Mouse (Mus musculus) C2C12 (cell line): ENCODE results near the gene Cpb1. TPM values are rescaled to one million over a fixed set of nuclear protein-coding genes. Genes with fewer than 3 reads are reported as not detected.

Experiments
- H3K27me3 ChIP-seq: one replicate; pipeline ENCODE4 v1.6.1; 2011; ENCODE audit not compliant: control insufficient read depth, insufficient read depth, insufficient read length
- H3K36me3 ChIP-seq: one replicate; pipeline ENCODE4 v1.6.1; 2011; ENCODE audit not compliant: control insufficient read depth, insufficient read depth
- H3K4me3 ChIP-seq: one replicate; pipeline ENCODE4 v1.5.1; 2011; ENCODE audit warnings: mild to moderate bottlenecking, control low read depth; ENCODE audit not compliant: poor library complexity, insufficient read depth, severe bottlenecking
- H3K79me2 ChIP-seq: one replicate; pipeline ENCODE4 v1.6.1; 2011; ENCODE audit not compliant: control insufficient read depth, insufficient read depth
- H3K79me3 ChIP-seq: one replicate; pipeline ENCODE4 v1.6.1; 2011; ENCODE audit warnings: low read depth, control low read depth
- H3ac ChIP-seq: one replicate; pipeline ENCODE3; 2011; ENCODE audit warnings: low read depth; ENCODE audit not compliant: control insufficient read depth, insufficient read length
- CEBPB ChIP-seq: IDR thresholded peaks from one replicate; pipeline ENCODE4 v1.6.1; 2011; ENCODE audit warnings: low read depth, mild to moderate bottlenecking, control low read depth, moderate library complexity
- CTCF ChIP-seq: IDR thresholded peaks from one replicate; pipeline ENCODE4 v1.5.1; 2011; ENCODE audit not compliant: control insufficient read depth, insufficient read depth, insufficient read length
- FOSL1 ChIP-seq: IDR thresholded peaks from one replicate; pipeline ENCODE4 v1.8.0; 2011; ENCODE audit warnings: mild to moderate bottlenecking, low read length; ENCODE audit not compliant: poor library complexity, insufficient read depth, severe bottlenecking
- MAX ChIP-seq: IDR thresholded peaks from one replicate; pipeline ENCODE4 v1.6.1; 2011; ENCODE audit warnings: mild to moderate bottlenecking, control low read depth
- MYOD1 ChIP-seq: IDR thresholded peaks from one replicate; pipeline ENCODE4 v1.6.1; 2011; ENCODE audit warnings: low read depth; ENCODE audit not compliant: control insufficient read depth, insufficient read length
- MYOG ChIP-seq: IDR thresholded peaks from one replicate; pipeline ENCODE4 v1.6.1; 2011; ENCODE audit not compliant: control insufficient read depth, insufficient read length; ENCODE audit errors: extremely low read depth
- USF1 ChIP-seq: IDR thresholded peaks from one replicate; pipeline ENCODE4 v1.6.1; 2011; ENCODE audit warnings: low read depth, mild to moderate bottlenecking, control low read depth, moderate library complexity
- long read RNA-seq, 2 experiments: library from polyadenylated mRNA; unstranded; transcript quantifications; one replicate each; pipeline ENCODE4 v2.0.0; 2019 to 2020
- polyA plus RNA-seq: library from polyadenylated mRNA; unstranded; fragments of >200 nt; fragmentation: generic; extraction: Trizol; gene quantifications from one replicate; pipeline ENCODE4 v1.2.1, GENCODE M21; 2012; ENCODE audit warnings: missing spikeins

Gene Cpb1
- not detected for polyA plus RNA-seq
- long read RNA-seq, experiment 1: 0 reads
- long read RNA-seq, experiment 2: 0 reads

- H3K27me3 ChIP-seq: no peaks in the 10 kb centered on the region
- no peaks in the 10 kb centered on the region for H3K79me2 ChIP-seq
- H3K79me3 ChIP-seq: no peaks in the 10 kb centered on the region
- H3K36me3 ChIP-seq: no peaks in the 10 kb centered on the region
- TF ChIP-seq MYOD1 (no peak), FOSL1 (no peak), MAX (no peak), CEBPB (no peak), USF1 (no peak), MYOG (no peak), CTCF (no peak)
- no peak within 1 kb of the TSS for H3K4me3 ChIP-seq
- H3ac ChIP-seq: no peak within 1 kb of the TSS
Observed at GRCm38 (mm10) chr3:20275633-20276032, at the start of gene Cpb1. Gene Cpb1 (minus strand): TSS chr3:20275733.

- TF ChIP-seq FOSL1 (no peak), MYOD1 (no peak), MYOG (no peak), CEBPB (no peak), USF1 (no peak), CTCF (no peak), MAX (no peak)
- H3K36me3 ChIP-seq: no peaks in the 10 kb centered on the region
- no peaks in the 10 kb centered on the region for H3K79me2 ChIP-seq
- no peaks in the 10 kb centered on the region for H3K79me3 ChIP-seq
- H3K27me3 ChIP-seq: no peaks in the 10 kb centered on the region
- no peak overlapping the region for H3K4me3 ChIP-seq
- H3ac ChIP-seq: no peak overlapping the region
Observed at GRCm38 (mm10) chr3:20317233-20317632, 41.7 kb upstream of the Cpb1 start.

GRCm38 (mm10) chr3:20309142-20309541, 33.6 kb upstream of the Cpb1 start:
- TF ChIP-seq CTCF (no peak), MYOG (no peak), FOSL1 (no peak), CEBPB (no peak), MAX (no peak), MYOD1 (no peak), USF1 (no peak)
- no peak overlapping the region for H3K4me3 ChIP-seq
- H3K79me2 ChIP-seq: no peaks in the 10 kb centered on the region
- H3K27me3 ChIP-seq: no peaks in the 10 kb centered on the region
- H3K79me3 ChIP-seq: no peaks in the 10 kb centered on the region
- no peak overlapping the region for H3ac ChIP-seq
- H3K36me3 ChIP-seq: no peaks in the 10 kb centered on the region

GRCm38 (mm10) chr3:20307256-20307655, 31.7 kb upstream of the Cpb1 start:
- Histone ChIP-seq H3ac (no peak overlapping the region), H3K4me3 (no peak overlapping the region), H3K79me3 (no peaks in the 10 kb centered on the region), H3K27me3 (no peaks in the 10 kb centered on the region), H3K79me2 (no peaks in the 10 kb centered on the region), H3K36me3 (no peaks in the 10 kb centered on the region)
- no peak for TF ChIP-seq FOSL1
- TF ChIP-seq CEBPB: no peak
- no peak for TF ChIP-seq CTCF
- TF ChIP-seq USF1: no peak
- TF ChIP-seq MYOG: no peak
- TF ChIP-seq MAX: no peak
- no peak for TF ChIP-seq MYOD1

GRCm38 (mm10) chr3:20304758-20305352, 29.3 kb upstream of the Cpb1 start:
- no peak overlapping the region for H3ac ChIP-seq
- no peaks in the 10 kb centered on the region for H3K79me3 ChIP-seq
- no peak overlapping the region for H3K4me3 ChIP-seq
- no peaks in the 10 kb centered on the region for H3K27me3 ChIP-seq
- no peaks in the 10 kb centered on the region for H3K36me3 ChIP-seq
- TF ChIP-seq FOSL1 (no peak), MYOD1 (no peak), MAX (no peak), CEBPB (no peak), CTCF (no peak), MYOG (no peak), USF1 (no peak)
- no peaks in the 10 kb centered on the region for H3K79me2 ChIP-seq
